Comparison of ENCODE assay signal across 21 mouse cellular contexts in the genomic region with DNA sequence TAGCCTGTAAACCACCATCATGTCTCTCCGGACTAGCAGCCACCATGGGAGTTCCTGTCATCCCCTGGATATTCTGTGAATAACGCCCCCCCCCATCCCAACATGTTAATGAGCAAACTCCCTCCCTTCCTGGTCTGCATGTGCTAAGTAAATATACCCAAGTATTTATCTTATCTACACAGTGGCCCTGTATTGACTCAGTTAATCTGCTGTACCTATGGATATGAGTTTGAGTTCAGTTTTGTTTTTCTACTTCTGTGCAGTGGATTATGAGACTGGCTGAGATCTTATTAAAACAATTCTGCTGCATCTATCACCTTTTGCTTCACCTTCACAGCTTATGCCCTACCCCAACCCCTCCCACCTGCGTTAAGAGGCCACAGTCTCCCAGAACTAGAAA. TPM values are rescaled to one million over a fixed set of nuclear protein-coding genes. Genes with fewer than 3 reads are reported as not detected.
DNase-seq lines count a peak whose midpoint lies in the region; ATAC-seq and TF ChIP-seq lines count a peak whose summit lies in the region.
"Had no signal": no experiment of that assay in that cellular context is flagged by ENCODE, and none has a peak within 500 bp of the region (broad histone marks: within the 10 kb centered on the region; RNA-seq: fewer than 3 reads in every experiment).

No protein-coding gene starts in this region.

- H3K27ac ChIP-seq in forebrain, embryonic 14.5 days (ENCODE audit: low read depth, low read length) = no peak overlapping the region
- H3K27ac ChIP-seq in forebrain, embryonic 10.5 days = no peak overlapping the region
- no peak overlapping the region for H3K27ac ChIP-seq in intestine, embryonic 15.5 days
- H3K27ac ChIP-seq in intestine, embryonic 16.5 days (ENCODE audit: low read length) = no peak overlapping the region
- no peak overlapping the region for H3K27ac ChIP-seq in MEL (ENCODE audit: control insufficient read depth, low read depth, low read length)
- no peak overlapping the region for H3K27ac ChIP-seq in stomach, embryonic 15.5 days
- H3K27ac ChIP-seq: embryonic facial prominence, embryonic 13.5 days; heart, embryonic 15.5 days had no signal

- TF ChIP-seq RAD21 in MEL (IDR thresholded peaks at IDR 0.05; ENCODE audit: low read depth, low read length) = no peak

- H3K36me3 ChIP-seq in forebrain, embryonic 14.5 days (ENCODE audit: control insufficient read depth, insufficient read depth, low read length) = no peaks in the 10 kb centered on the region
- no peaks in the 10 kb centered on the region for H3K36me3 ChIP-seq in forebrain, embryonic 10.5 days (replicated peaks)
- H3K36me3 ChIP-seq in intestine, embryonic 15.5 days = no peaks in the 10 kb centered on the region
- no peaks in the 10 kb centered on the region for H3K36me3 ChIP-seq in intestine, embryonic 16.5 days (ENCODE audit: control insufficient read depth, insufficient read depth, low read length)
- H3K36me3 ChIP-seq in MEL (ENCODE audit: control insufficient read depth in 1 of 2, insufficient read depth in 2 of 2, low read length in 2 of 2) = no peaks in the 10 kb centered on the region
- H3K36me3 ChIP-seq in stomach, embryonic 15.5 days = no peaks in the 10 kb centered on the region
- H3K36me3 ChIP-seq: embryonic facial prominence, embryonic 13.5 days; heart, embryonic 15.5 days had no signal

- H3K9me3 ChIP-seq in forebrain, embryonic 14.5 days (replicated peaks; ENCODE audit: control insufficient read depth, low read length) = no peaks in the 10 kb centered on the region
- H3K9me3 ChIP-seq in forebrain, embryonic 10.5 days = no peaks in the 10 kb centered on the region
- H3K9me3 ChIP-seq in intestine, embryonic 15.5 days = no peaks in the 10 kb centered on the region
- H3K9me3 ChIP-seq in intestine, embryonic 16.5 days (ENCODE audit: control insufficient read depth, low read length) = no peaks in the 10 kb centered on the region
- H3K9me3 ChIP-seq in MEL (replicated peaks; ENCODE audit: insufficient read depth, low read length) = no peaks in the 10 kb centered on the region
- H3K9me3 ChIP-seq in stomach, embryonic 15.5 days = no peaks in the 10 kb centered on the region
- H3K9me3 ChIP-seq: embryonic facial prominence, embryonic 13.5 days; heart, embryonic 15.5 days had no signal

- DNase-seq in forebrain, embryonic 14.5 days (ENCODE audit: low spot score) = no peak
- DNase-seq in forebrain, embryonic 10.5 days (ENCODE audit: extremely low spot score, low spot score) = no peak
- no peak for DNase-seq in MEL (ENCODE audit: low read depth, low spot score)
- no peak for DNase-seq in adrenal gland, adult 2 months
- DNase-seq: adrenal gland, postnatal 25 days; cerebellum, adult 8-10 months; cerebellum, postnatal 36 days; heart, postnatal 36 days; kidney, adult 8-10 months; kidney, postnatal 10 days; lung, postnatal 4 days; thymus, postnatal 25 days had no signal

- no peak for TF ChIP-seq CTCF in MEL (IDR thresholded peaks at IDR 0.05 in 2 of 3, conservative IDR thresholded peaks at IDR 0.05 in 1 of 3; ENCODE audit: control insufficient read depth in 1 of 3, insufficient read depth in 1 of 3, low read depth in 2 of 3, low read length in 3 of 3, poor library complexity in 1 of 3, severe bottlenecking in 1 of 3)

- H3K79me2 ChIP-seq in MEL (ENCODE audit: control insufficient read depth, insufficient read depth, low read length, poor library complexity) = no peaks in the 10 kb centered on the region

- no peak for TF ChIP-seq EP300 in MEL (IDR thresholded peaks at IDR 0.05; ENCODE audit: low read depth in 1 of 2, low read length in 2 of 2)

- no peaks in the 10 kb centered on the region for H3K4me1 ChIP-seq in forebrain, embryonic 14.5 days (ENCODE audit: control insufficient read depth, insufficient read depth, low read length)
- H3K4me1 ChIP-seq in forebrain, embryonic 10.5 days = peaks cover 33% of the 10 kb centered on the region
- no peaks in the 10 kb centered on the region for H3K4me1 ChIP-seq in intestine, embryonic 15.5 days (replicated peaks)
- no peaks in the 10 kb centered on the region for H3K4me1 ChIP-seq in intestine, embryonic 16.5 days (ENCODE audit: control insufficient read depth, insufficient read depth, low read length)
- H3K4me1 ChIP-seq in MEL (ENCODE audit: control insufficient read depth in 1 of 2, insufficient read depth in 2 of 2, low read length in 2 of 2) = no peaks in the 10 kb centered on the region
- no peaks in the 10 kb centered on the region; the same call in 1 of the 2 replicates for H3K4me1 ChIP-seq in stomach, embryonic 15.5 days

- ATAC-seq in forebrain, embryonic 14.5 days = no peak
- peak; percentile 57 for ATAC-seq in intestine, embryonic 15.5 days
- no peak for ATAC-seq in intestine, embryonic 16.5 days
- ATAC-seq in stomach, embryonic 15.5 days (ENCODE audit: insufficient read depth, low FRiP score, low read depth) = peak; percentile 84
- ATAC-seq: inflammation-experienced regulatory T-cells, adult 6 months had no signal

- no peak overlapping the region for H3K9ac ChIP-seq in forebrain, embryonic 14.5 days (ENCODE audit: low read length)
- H3K9ac ChIP-seq in intestine, embryonic 15.5 days = no peak overlapping the region
- H3K9ac ChIP-seq in intestine, embryonic 16.5 days (ENCODE audit: low read depth, low read length) = no peak overlapping the region
- no peak overlapping the region for H3K9ac ChIP-seq in MEL (ENCODE audit: control insufficient read depth, low read depth, low read length, poor library complexity, severe bottlenecking)
- no peak overlapping the region for H3K9ac ChIP-seq in stomach, embryonic 15.5 days
- H3K9ac ChIP-seq: embryonic facial prominence, embryonic 13.5 days; heart, embryonic 15.5 days had no signal

- H3K4me2 ChIP-seq in forebrain, embryonic 14.5 days (ENCODE audit: low read length) = 0 out of 2 replicates have a peak overlapping the region, but pooled peaks have one; percentile 17
- no peak overlapping the region for H3K4me2 ChIP-seq in intestine, embryonic 15.5 days (replicated peaks)
- no peak overlapping the region for H3K4me2 ChIP-seq in intestine, embryonic 16.5 days (ENCODE audit: low read depth, low read length)
- peak overlapping the region; percentile 4; the same call in 1 of the 2 replicates for H3K4me2 ChIP-seq in stomach, embryonic 15.5 days
- H3K4me2 ChIP-seq: embryonic facial prominence, embryonic 13.5 days; heart, embryonic 15.5 days had no signal

- WGBS in forebrain, embryonic 14.5 days = 4% methylated on average over 3 of the region's 3 CpGs
- WGBS in forebrain, embryonic 10.5 days = 1% methylated on average over 3 of the region's 3 CpGs
- 36% methylated on average over 3 of the region's 3 CpGs for WGBS in intestine, embryonic 15.5 days
- 30% methylated on average over 3 of the region's 3 CpGs for WGBS in intestine, embryonic 16.5 days
- 37% methylated on average over 3 of the region's 3 CpGs for WGBS in stomach, embryonic 15.5 days

- no peak for TF ChIP-seq POLR2A in MEL (IDR thresholded peaks at IDR 0.05; ENCODE audit: control insufficient read depth in 1 of 2, insufficient read depth in 1 of 2, low read depth in 1 of 2, low read length in 2 of 2, poor library complexity in 1 of 2)

- peaks cover 91% of the 10 kb centered on the region for H3K27me3 ChIP-seq in forebrain, embryonic 14.5 days (replicated peaks; ENCODE audit: control insufficient read depth, insufficient read depth, low read length)
- H3K27me3 ChIP-seq in forebrain, embryonic 10.5 days (ENCODE audit: poor library complexity, severe bottlenecking) = peaks cover 100% of the 10 kb centered on the region
- H3K27me3 ChIP-seq in intestine, embryonic 15.5 days (replicated peaks) = peaks cover 79% of the 10 kb centered on the region
- peaks cover 71% of the 10 kb centered on the region for H3K27me3 ChIP-seq in intestine, embryonic 16.5 days (replicated peaks; ENCODE audit: control insufficient read depth, insufficient read depth, low read length)
- H3K27me3 ChIP-seq in MEL (ENCODE audit: control insufficient read depth in 1 of 2, insufficient read depth in 2 of 2, low read length in 2 of 2) = no peaks in the 10 kb centered on the region
- peaks cover 45% of the 10 kb centered on the region for H3K27me3 ChIP-seq in stomach, embryonic 15.5 days (replicated peaks)

- H3K4me3 ChIP-seq in forebrain, embryonic 14.5 days (ENCODE audit: low read depth, low read length) = 0 out of 2 replicates have a peak overlapping the region, but pooled peaks have one; percentile 0
- H3K4me3 ChIP-seq in forebrain, embryonic 10.5 days = no peak overlapping the region
- H3K4me3 ChIP-seq in intestine, embryonic 15.5 days (replicated peaks) = no peak overlapping the region
- H3K4me3 ChIP-seq in intestine, embryonic 16.5 days (ENCODE audit: low read length) = no peak overlapping the region
- H3K4me3 ChIP-seq in MEL (ENCODE audit: control insufficient read depth in 1 of 2, insufficient read depth in 1 of 2, low read depth in 2 of 2, low read length in 2 of 2) = no peak overlapping the region
- no peak overlapping the region for H3K4me3 ChIP-seq in stomach, embryonic 15.5 days (replicated peaks)
- H3K4me3 ChIP-seq: embryonic facial prominence, embryonic 13.5 days; erythroblast, embryonic 14.5 days; heart, embryonic 15.5 days had no signal

TF ChIP-seq in MEL, 35 proteins besides CTCF, POLR2A, EP300 and RAD21:
- no peak for TF ChIP-seq NELFE (IDR thresholded peaks at IDR 0.05; ENCODE audit: low read depth, low read length)
- peak; percentile 22; the same call in 1 of the 2 replicates for TF ChIP-seq TCF12 (IDR thresholded peaks at IDR 0.05; ENCODE audit: low read depth, low read length)
TF ChIP-seq in MEL: peak in this region for 1.

RNA-seq across cellular contexts. Expression of gene Isl1, which starts 7.8 kb away (rescaled TPM):
- 81.8 and 86.8 TPM in 2 replicates for polyA plus RNA-seq in forebrain, embryonic 14.5 days (2014; fragmentation: Nextera tagmentation; extraction: Ambion mirVana)
- 9.5 and 9.6 TPM in 2 replicates for polyA plus RNA-seq in forebrain, embryonic 10.5 days (2016; fragmentation: Nextera tagmentation; extraction: Ambion mirVana)
- 9.6 and 11.2 TPM in 2 replicates for polyA plus RNA-seq in intestine, embryonic 15.5 days (2015; fragmentation: Nextera tagmentation; extraction: Ambion mirVana)
- polyA plus RNA-seq in intestine, embryonic 16.5 days (2015; fragmentation: Nextera tagmentation; extraction: Ambion mirVana) = 4.9 and 6.7 TPM in 2 replicates
- total RNA-seq in MEL (2012; rRNA removed) = 0.31 TPM in 1 of 2 replicates, not detected in the other
- polyA plus RNA-seq in MEL (2012; ENCODE audit: insufficient read depth in 1 of 2, insufficient read length in 2 of 2, low read depth in 1 of 2, low replicate concordance in 2 of 2, missing spikeins in 1 of 2) = under 1 TPM in 1 of 2 experiments, not detected in 1; 0.14 TPM
- 29.7 and 42.1 TPM in 2 replicates for polyA plus RNA-seq in stomach, embryonic 15.5 days (2015; fragmentation: Nextera tagmentation; extraction: Ambion mirVana)
- 1 to 10 TPM; 3.2 to 5.9 TPM for total RNA-seq in adrenal gland, adult 2 months (2021)
- 2.6 and 9.9 TPM in 2 replicates for polyA plus RNA-seq in adrenal gland, adult 2 months (2012; rRNA removed)
- total RNA-seq: liver, adult 2 months; megakaryocyte-erythroid progenitor cell, adult 5-6 weeks had no signal
- polyA plus RNA-seq: erythroblast, embryonic 14.5 days; inflammation-experienced regulatory T-cells, adult 6 months; liver, adult 2 months had no signal

Comparison
In these comparisons a context has a peak if more than half of its experiments do, and no peak if none do; other contexts are left out.
1. ATAC-seq: peak in intestine, embryonic 15.5 days (single experiment) and stomach, embryonic 15.5 days (single experiment); none in forebrain, embryonic 14.5 days (single experiment) and intestine, embryonic 16.5 days (single experiment).
2. H3K4me2 ChIP-seq: peak in forebrain, embryonic 14.5 days (single experiment) and stomach, embryonic 15.5 days (single experiment); none in intestine, embryonic 15.5 days (single experiment) and intestine, embryonic 16.5 days (single experiment).